Mouse (Mus musculus): ENCODE data around the gene Zfp819.

The Zfp819 gene

DNA sequence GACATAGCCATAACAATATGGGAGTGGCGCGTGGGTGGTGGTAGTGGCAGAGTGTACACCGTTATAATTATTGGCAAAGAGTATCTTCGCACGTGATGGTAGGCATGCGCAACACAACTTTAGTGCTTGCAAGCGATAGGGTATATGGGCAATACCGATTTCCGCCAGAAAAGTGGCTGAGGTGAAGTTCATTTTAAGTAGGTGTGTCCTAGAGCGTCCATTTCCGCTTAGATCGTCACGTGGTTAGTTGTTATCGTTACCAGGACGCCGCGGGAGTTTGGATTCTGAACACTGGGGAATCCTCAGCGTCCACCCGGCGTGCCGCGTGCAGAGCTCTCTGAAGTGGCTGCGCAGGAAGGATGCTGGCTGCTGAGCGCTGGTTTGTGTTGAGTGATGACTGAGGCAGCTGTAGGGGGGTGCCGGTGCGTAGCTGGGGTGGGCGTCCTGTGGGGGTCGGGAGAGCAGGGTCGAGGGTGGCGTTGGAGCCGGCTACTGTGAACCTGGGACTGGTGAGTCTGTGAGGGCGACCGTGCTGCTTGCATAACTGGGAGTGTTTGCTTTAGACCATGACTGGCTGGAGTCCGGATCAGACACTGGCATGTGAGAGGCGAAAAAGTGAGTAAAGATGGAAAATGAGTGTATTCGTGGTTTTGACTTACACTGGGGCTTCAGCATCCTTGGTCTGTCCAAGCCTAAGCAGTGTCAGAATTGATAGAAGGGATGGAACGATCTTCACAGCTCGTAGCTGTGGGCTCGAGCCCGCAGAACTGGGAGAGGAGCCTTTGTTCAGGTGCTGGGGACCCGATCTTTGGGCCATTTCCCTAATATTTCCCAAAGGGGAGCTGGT, at the start of gene Zfp819:
Gene Zfp819, plus strand, starts transcription at position 274 of the 847 bp plus-strand sequence.
- CTCF ChIA-PET: no interaction called here

DNA sequence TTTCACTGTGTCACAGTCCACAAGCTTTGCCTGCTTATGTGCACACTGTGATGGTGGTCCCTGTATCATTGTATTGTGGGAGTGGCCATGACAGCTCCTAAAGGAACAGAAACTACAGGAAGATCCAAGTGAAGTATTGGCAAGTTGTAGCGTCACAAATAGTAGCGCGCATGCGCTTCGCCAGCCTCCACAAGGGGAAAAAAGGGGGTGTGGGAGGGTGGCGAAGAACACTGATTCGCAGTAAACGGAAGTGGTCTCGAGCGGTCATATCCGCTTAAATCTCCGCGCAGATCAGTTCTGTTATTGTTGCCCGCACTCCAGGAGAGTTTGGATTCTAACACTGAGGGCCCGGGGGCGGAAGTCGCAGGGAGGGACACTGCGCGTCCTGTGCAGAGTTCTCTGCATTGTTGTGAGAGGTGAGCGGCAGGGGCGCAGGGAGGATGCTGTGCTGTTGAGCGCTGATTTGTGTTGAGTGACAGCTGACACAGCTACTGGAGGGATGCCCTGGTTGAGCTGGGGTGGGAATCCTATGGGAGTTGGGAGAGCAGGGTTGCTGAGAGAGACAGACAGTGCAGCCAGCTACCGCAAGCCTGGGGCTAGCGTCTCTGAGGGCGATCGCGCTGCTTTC, 44.8 kb upstream of the Zfp819 start, which contains the start of gene Zfp658:
Gene Zfp658, plus strand, starts transcription at position 251 of the 628 bp plus-strand sequence.
- CTCF ChIA-PET: interaction anchor here (0.6 kb wide), 1 partner anchor 17 kb away, joined by 3 read pairs; the partner anchor contains the start of gene Zfp719

DNA sequence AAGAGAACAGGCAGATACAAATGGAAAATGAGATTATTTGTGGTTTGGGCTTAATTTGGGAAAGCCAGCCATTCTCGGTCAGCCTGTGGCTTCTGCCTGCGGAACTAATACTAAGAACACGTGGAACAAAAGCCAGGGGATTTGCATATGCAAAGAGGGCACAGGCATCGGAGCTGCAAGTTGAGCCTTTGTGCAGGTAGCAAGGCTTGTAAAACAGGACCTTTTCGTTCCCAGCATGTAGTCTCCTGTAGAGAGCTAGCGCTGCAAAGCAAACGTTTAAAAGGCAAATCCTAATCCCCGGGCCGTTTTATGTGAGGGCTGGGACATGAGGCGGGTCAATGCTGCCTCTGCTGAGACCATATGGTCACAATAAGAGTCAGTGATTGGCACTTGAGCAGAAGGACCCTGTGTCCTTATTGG, 44.3 kb upstream of the Zfp819 start:
- CTCF ChIA-PET: interaction anchor here (0.6 kb wide), 1 partner anchor 17 kb away, joined by 3 read pairs; the partner anchor contains the start of gene Zfp719

DNA sequence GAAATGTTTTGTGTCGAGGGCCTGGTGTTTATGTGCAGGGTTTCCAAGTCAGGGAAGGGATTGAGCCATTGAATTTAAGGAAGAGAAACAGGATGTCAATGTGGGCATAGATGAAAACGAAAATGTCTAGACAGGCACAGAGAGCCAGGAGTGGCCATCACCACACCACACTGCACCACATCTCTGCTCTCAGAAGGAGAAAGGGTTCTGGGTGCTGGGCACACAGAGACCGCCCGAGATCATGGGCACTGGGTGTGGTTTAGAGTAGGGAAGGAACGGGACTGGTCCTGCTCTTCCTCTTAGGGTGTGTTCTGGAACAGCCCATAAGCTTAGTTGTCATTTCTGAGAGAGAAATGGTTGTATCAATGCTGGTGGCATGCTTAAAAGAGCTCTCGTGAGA, 43.7 kb upstream of the Zfp819 start:
- CTCF ChIA-PET: no interaction called here

DNA sequence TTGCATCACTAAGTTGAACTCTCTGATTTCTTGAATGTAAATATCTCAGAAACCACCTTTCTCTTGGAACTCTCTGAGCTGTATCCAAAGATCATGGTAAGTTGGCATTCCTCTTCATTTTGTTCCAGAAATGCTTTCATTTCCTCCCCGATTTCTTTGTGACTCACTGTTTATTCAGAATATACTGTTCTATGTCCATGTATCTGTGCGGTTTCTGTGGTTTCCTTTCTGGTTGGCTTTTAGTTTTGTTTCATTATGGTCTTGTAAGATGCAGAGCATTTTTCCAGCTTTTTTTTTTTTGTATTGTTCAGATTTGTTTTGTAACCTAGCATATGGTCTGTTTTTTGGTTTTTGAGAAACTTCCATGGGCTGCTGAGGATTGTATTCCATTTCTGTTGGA, 35.8 kb upstream of the Zfp819 start:
- CTCF ChIA-PET: no interaction called here

DNA sequence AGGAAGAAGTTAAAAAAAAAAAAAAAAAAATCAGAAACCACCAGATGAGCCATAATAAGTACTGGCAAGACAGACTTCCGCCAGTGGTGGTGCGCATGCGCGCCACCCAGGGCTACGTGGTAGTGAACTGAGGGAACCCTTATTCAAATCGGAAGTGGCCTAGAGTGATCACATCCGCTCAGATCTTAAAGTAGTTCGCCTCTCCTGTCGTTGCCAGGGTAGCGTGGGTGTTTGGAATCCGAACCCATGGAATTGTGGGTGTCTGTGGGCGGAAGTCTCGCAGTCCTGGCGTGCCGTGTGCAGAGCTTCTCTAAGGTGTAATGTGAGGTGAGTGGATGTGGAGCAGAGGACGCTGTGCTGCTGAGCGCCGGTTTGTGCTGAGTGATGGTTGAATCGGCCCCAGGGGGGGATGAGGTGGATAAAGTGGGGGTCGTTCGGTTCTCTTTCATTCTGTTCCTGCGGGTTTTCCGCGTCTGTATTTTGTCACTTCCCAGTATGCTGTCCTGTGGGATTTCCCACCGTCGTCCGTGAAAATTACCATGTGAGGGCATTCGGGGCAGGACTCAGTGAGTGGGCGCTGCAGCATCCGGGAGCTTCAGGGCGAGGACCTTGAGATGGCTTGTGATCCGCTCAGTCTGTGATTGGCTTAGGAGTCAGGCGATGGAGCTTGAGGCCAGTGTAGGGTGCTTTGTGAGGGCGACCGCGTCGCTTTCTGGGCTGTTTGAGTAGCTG, 27.4 kb upstream of the Zfp819 start, which contains the start of gene Zfp719:
Gene Zfp719, plus strand, starts transcription at position 171 of the 732 bp plus-strand sequence.
- CTCF ChIA-PET: interaction anchor here (0.7 kb wide), 1 partner anchor 17 kb away, joined by 3 read pairs; no protein-coding TSS in a partner anchor

DNA sequence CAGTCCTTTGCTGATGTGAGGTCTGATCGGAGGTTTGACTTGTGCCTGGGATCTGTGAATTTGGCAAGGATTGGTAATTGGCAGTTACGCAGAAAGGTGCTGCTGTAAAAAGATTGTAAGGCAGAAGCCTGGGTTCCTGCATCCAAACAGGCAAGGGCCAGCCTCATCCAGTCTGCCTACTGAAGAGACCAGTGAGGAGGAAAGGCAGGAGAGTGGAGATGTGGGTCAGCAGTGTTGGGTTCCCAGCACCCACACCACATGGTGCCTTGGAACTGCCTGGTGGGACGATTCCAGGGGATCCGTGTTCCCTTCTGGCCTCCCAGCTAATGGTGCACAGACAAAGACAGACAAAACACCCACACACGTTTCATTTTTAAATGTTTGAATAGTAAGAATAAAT, 26.4 kb upstream of the Zfp819 start:
- CTCF ChIA-PET: interaction anchor here (0.6 kb wide), 1 partner anchor 90 kb away, joined by 5 read pairs; no protein-coding TSS in a partner anchor

DNA sequence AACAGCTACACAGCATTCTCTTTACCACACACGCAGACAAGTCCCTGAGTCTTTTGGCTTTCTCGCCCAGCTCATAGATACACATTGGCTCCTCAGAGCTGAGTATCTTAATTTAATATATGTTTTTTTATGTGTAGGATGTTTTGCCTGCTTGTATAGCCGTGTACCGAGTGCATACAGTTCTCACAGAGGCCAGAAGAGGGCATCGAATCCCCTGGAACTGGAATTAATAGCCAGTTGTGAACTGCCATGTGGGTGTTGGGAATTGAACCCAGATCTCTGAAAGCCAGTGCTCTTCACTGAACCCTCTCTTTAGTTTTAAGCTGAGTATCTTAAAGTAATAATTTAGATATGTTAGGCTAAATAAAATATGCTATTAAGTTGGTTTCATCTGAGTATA, 22.2 kb upstream of the Zfp819 start:
- CTCF ChIA-PET: no interaction called here

DNA sequence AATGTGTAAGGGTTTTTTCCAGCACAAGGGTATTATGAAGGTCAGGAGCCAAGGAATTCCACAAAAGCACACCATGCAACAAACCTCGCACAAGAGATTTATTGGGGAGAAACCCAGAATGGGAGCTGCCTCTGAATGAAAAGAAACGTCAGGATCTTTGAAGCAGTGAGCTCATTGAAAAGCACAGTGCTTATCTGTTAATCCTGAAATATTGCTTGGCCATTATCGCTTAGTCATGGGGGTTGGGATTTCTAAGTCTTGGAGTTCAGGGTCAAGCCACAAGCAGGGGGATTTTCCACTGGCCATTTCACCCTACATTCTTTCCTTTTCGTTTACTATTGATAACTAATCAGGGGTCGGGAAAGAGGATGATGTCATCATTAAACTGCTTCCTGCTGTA, 5.1 kb upstream of the Zfp819 start:
- CTCF ChIA-PET: no interaction called here

DNA sequence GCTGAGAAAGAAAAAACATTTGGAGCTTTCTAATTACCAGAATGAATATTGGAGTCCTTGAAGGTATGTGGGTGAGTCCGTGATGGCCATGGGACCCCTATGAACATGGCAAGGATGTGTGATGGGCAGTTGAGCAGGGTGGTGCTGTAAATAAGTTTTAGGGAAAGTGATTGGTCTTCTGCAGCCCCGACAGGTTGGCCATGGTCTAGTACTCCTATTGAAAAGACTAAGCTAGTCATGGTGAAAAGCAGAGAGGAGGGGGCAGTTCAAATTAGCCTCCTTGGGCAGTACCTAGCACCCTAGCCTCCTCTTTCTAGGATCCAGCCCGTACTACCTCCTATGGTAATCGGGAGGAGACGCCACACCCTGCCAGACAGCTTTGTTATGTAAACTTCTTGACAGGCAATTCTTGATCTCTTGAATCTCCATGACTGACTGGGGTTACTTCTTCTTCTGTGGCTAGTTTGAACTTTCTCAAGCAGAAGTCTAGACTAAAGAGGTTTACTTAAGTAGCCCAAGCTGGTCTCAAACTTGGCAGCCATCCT, 846 bp downstream of the Zfp819 start:
- CTCF ChIA-PET: no interaction called here

DNA sequence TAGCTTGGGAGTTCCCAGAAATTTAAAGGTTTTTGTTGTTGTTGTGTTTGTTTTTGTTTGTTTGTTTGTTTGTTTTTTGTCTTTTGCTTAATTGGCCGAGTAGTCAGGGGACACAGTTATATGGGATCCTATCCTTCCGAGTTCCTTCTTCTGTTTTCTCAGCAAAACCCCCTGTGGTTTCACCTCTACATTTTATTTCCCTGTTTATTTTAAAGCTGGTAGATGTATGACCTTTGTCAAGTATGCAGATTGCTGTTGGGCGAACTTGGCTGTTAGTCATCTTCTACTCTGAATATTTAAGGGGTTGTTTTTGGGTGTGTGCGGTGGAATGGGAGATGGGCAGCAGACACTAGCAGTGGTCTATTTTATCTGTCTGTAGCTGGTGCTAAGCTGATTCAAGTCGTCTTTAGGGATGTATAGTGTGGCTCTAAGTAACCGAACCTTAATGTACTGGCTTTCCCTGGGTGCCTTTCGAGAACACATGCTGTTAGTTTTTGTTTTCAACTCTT, 1.4 kb downstream of the Zfp819 start:
- CTCF ChIA-PET: no interaction called here

DNA sequence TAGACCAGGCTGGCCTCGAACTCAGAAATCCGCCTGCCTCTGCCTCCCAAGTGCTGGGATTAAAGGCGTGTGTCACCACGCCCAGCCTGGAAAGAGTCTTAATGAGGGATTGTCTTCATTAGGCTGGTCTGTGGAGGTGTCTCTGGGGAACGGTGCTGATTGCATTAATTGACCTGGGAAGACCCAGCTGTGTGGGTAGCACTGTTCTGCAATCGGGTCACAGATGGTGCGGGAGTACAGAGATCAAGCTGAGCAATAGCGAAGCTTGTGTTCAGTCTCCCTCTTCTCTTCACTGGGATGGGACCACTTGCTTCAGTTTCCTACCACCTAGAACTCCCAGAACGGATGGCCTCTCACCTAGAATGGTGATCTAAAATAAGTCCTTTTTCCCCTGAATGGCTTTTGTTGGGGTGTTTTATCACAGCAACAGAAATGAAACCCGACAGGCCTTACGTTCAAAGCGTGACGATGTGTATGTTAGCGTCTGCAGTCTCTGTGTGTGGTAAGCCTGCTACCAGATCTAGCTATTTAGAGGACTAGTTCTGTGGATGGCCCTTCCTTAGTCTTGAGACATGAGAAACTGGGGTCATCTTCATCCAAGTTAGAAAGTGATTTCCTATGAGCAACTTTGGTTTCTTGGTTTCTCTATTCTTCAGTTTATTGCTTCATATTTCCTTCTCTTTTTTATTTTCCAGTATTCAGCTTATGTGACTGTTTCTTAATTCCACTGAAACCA, 7.0 kb downstream of the Zfp819 start:
- CTCF ChIA-PET: no interaction called here

DNA sequence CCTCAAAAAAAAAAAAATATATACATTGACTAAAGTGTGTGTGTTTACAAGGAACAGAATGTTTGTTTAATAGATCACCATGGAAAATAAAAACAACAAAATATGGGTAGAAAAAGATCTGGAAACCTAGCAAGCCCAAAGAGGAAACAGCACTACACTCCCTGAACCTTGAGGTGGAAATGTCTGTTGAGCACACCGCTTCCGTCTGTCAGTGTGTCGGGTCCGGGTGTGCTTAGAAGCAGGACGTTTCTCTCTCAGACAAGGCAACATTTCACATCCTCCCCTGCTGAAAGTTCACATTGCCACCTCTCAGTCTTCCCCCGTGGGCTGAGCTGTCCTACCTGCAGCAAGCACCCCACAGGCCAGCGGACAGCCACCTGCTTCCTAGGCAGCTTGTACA, 16.0 kb downstream of the Zfp819 start:
- CTCF ChIA-PET: no interaction called here

DNA sequence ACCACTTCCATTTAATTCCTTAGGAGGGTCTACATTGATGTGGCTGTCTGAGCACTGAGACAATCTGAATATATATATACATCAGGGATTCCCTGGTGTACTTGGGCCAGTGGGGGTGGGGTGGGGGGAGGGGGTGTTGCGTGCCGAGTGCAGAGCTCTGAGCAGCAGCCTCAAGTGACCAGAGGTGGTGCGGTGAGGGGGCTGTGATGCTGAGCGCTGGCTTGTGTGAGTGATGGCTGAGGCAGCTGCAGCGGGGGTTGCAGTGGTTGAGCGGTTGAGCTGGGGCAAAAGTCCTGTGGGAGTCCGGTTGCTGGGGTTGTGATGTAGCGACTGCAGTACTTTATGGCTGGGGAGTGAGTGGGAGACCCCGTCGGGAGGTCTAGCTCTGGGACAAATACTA, 16.9 kb downstream of the Zfp819 start:
- CTCF ChIA-PET: no interaction called here

DNA sequence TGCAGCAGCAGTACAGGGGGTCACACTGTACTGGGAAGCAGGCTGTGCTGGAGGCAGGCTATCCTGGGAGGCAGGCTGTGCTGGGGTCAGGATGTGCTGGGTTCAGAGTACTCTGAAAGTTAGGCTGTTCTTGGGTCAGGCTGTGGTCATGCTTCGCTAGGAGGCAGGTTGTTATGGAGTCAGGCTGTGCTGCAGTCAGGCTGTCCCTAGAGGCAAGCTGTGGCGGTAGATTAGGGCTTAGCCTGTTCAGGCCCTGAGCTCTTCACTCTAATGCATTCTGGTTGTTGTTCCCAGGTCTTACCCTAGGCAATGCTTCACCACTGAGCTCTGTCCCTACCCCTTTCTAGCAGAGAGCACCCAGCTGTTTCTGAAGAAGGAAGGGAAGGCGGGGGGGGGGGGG, 18.1 kb downstream of the Zfp819 start:
- CTCF ChIA-PET: no interaction called here

DNA sequence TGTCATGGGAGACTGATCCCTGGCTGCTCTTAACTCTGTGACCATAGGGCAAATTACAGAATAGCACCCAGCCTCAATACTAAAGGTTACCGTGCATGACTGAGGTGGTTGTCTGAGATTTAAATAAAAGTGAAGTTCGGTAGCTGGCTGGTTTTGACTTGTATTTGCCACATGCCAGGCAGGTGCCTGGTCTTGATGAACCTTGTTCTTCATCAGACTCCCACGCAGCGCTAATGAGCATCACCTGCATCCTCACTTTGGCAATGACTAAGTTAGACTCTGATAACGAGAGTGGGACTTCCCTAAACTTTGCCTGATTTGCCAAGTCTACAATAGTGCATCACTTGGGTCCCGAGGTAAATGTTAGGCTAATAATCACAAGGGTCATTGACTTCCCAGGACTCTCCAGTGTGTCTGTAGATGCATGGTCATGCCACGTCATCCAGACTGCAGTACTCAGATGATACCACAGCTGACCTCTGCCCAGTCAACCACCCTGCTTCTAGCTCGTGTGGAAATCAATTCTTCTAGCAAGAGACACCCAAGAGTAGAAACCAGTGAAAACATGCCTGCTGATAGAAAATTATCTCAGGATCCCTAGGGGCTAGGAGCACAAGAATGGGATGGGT, 18.9 kb downstream of the Zfp819 start:
- CTCF ChIA-PET: no interaction called here

DNA sequence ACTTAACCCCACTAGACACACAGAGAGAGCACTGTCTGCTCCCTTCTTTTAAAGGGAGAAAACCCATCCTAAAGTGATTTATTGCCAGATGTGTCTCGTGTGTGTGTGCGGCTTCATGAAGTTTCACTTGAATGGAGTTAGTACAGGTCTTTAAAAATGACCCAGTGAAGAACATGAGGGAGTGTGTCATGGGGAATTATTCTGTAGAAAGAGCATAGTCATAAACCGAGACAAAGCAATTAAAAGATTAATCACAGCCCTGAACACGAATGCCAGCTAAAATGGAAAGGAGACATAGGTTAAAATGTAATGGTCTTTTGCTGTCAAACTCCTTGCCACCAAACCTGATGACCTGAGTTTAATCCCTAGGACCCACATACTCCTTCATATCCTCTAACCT, 27.0 kb downstream of the Zfp819 start:
- CTCF ChIA-PET: no interaction called here

DNA sequence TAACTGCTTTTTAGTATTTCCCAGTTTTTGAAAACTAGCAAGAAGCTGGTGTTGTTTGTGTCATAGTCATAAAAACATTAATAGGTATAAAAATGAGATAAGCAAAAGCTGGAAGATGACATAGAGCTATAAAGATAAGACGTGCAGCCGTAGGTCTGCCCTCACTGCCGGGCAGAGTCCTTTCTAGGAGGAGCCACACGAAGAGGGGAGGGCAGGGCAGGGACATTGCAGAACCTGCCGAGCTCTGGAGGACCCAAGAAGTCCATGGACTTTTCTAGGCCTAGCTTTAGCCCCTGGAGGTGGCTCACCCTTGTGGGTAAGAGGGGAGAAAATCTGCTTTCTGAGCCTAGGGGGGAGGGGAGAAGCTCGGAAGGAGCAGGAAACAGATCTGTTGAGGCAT, 27.5 kb downstream of the Zfp819 start, which contains the start of gene Ceacam18:
Gene Ceacam18, plus strand, starts transcription at position 208 of the 400 bp plus-strand sequence.
- CTCF ChIA-PET: no interaction called here

DNA sequence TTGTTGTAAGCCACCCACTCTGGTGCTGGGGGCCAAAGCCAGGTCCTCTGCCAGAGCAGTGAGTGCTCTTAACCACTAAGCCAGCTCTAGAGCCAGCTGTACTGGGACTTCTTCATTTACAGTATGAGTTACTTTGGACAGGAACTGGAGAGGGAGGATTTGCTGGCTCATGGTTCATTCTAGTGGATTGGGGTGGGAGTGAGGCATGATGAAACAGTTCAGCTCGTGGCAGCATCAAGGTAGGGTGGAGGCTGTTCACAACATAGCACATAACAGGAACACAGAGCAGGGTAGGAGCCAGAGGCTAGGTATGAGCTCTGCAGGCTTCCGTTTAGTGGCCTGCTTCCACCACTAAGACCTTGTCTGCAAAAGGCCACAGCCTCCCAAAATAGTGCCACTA, 29.2 kb downstream of the Zfp819 start:
- CTCF ChIA-PET: no interaction called here

DNA sequence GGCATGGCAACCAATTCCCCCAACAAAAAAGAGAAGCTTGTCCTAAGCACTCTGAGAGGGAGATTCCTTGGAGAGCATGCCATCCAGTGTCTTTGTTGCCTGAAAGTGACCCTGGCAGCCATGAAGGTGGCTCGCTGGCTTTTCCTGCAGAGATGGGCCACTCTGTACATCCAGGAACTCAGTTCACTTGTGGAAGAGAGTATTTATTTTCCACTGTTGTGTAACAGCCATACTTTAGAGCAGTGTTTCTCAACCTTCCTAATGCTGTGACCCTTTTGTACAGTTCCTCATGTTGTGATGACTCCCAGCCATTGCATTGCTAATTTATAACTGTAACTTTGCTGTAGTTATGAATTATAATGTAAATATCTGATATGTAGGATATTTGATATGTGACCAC, 30.1 kb downstream of the Zfp819 start:
- CTCF ChIA-PET: no interaction called here

DNA sequence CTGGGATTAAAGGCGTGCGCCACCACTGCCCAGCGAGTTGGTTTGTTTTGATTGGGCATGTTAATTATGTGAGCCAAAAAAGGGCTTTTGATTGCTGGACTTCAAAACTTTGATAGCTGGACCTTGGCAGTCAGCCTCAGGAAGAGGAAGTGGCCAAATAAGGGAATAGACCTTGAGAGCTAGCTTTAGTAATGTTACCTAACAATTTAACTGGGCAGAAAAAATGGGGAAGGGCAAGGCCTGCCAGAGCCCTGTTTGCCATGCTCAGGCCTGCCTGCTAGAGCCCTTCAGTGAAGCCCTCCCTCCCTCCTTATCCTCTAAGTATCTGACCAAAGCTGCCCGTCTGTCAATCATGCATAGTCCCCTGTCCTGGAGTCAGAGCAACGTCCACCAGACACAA, 35.6 kb downstream of the Zfp819 start:
- CTCF ChIA-PET: interaction anchor here (0.6 kb wide), 1 partner anchor 204 kb away, joined by 3 read pairs; no protein-coding TSS in a partner anchor
